Mouse (Mus musculus) C2C12 (cell line): ENCODE measurements around the gene Ufc1. TPM values are rescaled to one million over a fixed set of nuclear protein-coding genes. Genes with fewer than 3 reads are reported as not detected.

Experiments used
- H3K27me3 ChIP-seq: one replicate; pipeline ENCODE4 v1.6.1; 2011; ENCODE audit not compliant: control insufficient read depth, insufficient read depth, insufficient read length
- H3K36me3 ChIP-seq: one replicate; pipeline ENCODE4 v1.6.1; 2011; ENCODE audit not compliant: control insufficient read depth, insufficient read depth
- H3K4me3 ChIP-seq: one replicate; pipeline ENCODE4 v1.5.1; 2011; ENCODE audit warnings: mild to moderate bottlenecking, control low read depth; ENCODE audit not compliant: poor library complexity, insufficient read depth, severe bottlenecking
- H3K79me2 ChIP-seq: one replicate; pipeline ENCODE4 v1.6.1; 2011; ENCODE audit not compliant: control insufficient read depth, insufficient read depth
- H3K79me3 ChIP-seq: one replicate; pipeline ENCODE4 v1.6.1; 2011; ENCODE audit warnings: low read depth, control low read depth
- H3ac ChIP-seq: one replicate; pipeline ENCODE3; 2011; ENCODE audit warnings: low read depth; ENCODE audit not compliant: control insufficient read depth, insufficient read length
- CEBPB ChIP-seq: IDR thresholded peaks from one replicate; pipeline ENCODE4 v1.6.1; 2011; ENCODE audit warnings: low read depth, mild to moderate bottlenecking, control low read depth, moderate library complexity
- CTCF ChIP-seq: IDR thresholded peaks from one replicate; pipeline ENCODE4 v1.5.1; 2011; ENCODE audit not compliant: control insufficient read depth, insufficient read depth, insufficient read length
- FOSL1 ChIP-seq: IDR thresholded peaks from one replicate; pipeline ENCODE4 v1.8.0; 2011; ENCODE audit warnings: mild to moderate bottlenecking, low read length; ENCODE audit not compliant: poor library complexity, insufficient read depth, severe bottlenecking
- MAX ChIP-seq: IDR thresholded peaks from one replicate; pipeline ENCODE4 v1.6.1; 2011; ENCODE audit warnings: mild to moderate bottlenecking, control low read depth
- MYOD1 ChIP-seq: IDR thresholded peaks from one replicate; pipeline ENCODE4 v1.6.1; 2011; ENCODE audit warnings: low read depth; ENCODE audit not compliant: control insufficient read depth, insufficient read length
- MYOG ChIP-seq: IDR thresholded peaks from one replicate; pipeline ENCODE4 v1.6.1; 2011; ENCODE audit not compliant: control insufficient read depth, insufficient read length; ENCODE audit errors: extremely low read depth
- USF1 ChIP-seq: IDR thresholded peaks from one replicate; pipeline ENCODE4 v1.6.1; 2011; ENCODE audit warnings: low read depth, mild to moderate bottlenecking, control low read depth, moderate library complexity
- polyA plus RNA-seq: library from polyadenylated mRNA; unstranded; fragments of >200 nt; fragmentation: generic; extraction: Trizol; gene quantifications from one replicate; pipeline ENCODE4 v1.2.1, GENCODE M21; 2012; ENCODE audit warnings: missing spikeins

The Ufc1 gene
- polyA plus RNA-seq, 1 experiment, result 100 TPM

GRCm38 (mm10) chr1:171284491-171284890 lies 10.3 kb downstream of the Ufc1 start:
- H3K79me3 ChIP-seq, result peaks cover 7% of the 10 kb centered on the region
- TF ChIP-seq MAX, result no peak
- peaks cover 39% of the 10 kb centered on the region for H3K36me3 ChIP-seq
- no peak overlapping the region for H3K4me3 ChIP-seq
- no peaks in the 10 kb centered on the region for H3K27me3 ChIP-seq
- peaks cover 17% of the 10 kb centered on the region for H3K79me2 ChIP-seq
- no peak overlapping the region for H3ac ChIP-seq

DNA sequence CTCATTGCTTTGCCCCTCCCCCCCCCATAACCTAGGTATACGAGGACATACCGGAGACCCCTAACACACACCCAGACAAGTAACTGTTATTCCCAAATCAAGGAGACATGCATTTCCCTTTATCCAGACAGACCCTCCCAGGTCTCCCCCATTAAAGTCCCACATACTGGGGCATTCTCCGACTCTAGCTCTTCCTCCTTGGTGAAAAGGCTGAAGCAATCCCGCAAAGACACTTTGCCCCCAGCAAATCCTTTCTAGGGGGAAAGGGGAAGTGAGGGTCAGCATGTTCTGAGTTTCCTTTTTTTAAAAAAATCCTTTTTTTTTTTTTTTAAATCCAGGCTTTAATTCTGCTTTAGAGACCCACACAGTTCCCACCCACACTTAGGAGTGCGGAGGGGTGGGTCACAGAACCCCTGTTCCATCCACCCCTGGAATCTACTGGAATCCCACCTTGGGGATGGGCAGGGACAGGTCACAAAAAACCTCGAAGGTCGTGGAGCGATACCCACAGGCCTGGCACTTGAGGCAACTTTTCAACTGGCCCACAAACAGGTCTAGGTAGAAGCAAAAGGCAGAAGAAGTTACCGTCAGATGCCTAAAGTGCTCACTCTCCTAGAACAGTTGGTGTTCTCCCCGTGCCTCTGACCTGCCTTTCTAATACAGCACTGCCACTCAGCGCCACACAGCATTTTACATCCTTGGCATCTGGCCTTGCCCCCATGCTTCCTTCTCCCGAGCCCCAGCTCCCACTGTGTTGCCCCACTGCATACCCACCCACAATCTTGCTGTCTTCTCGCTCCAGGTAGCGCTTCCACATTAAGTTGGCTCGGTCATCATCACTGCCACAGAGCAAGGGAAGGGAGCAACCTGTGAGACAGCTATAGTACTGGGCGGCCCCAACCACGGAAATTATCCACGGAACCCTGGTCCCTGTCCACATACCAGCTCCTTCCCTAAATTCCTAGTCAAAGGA lies 11.3 kb downstream of the Ufc1 start:
- Histone ChIP-seq H3K36me3 (peaks cover 30% of the 10 kb centered on the region), H3ac (no peak overlapping the region), H3K79me3 (peaks cover 7% of the 10 kb centered on the region), H3K79me2 (peaks cover 17% of the 10 kb centered on the region), H3K27me3 (no peaks in the 10 kb centered on the region), H3K4me3 (no peak overlapping the region)
- no peak for TF ChIP-seq CTCF
- TF ChIP-seq CEBPB, result no peak
- TF ChIP-seq USF1, result no peak
- no peak for TF ChIP-seq FOSL1
- no peak for TF ChIP-seq MYOD1
- TF ChIP-seq MAX, result no peak
- TF ChIP-seq MYOG, result no peak

- Histone ChIP-seq H3K27me3 (no peaks in the 10 kb centered on the region), H3K36me3 (peaks cover 30% of the 10 kb centered on the region), H3K4me3 (no peak overlapping the region), H3ac (no peak overlapping the region), H3K79me3 (peaks cover 7% of the 10 kb centered on the region), H3K79me2 (peaks cover 14% of the 10 kb centered on the region)
- no peak for TF ChIP-seq MAX
- TF ChIP-seq FOSL1, result no peak
- TF ChIP-seq USF1, result no peak
- TF ChIP-seq CEBPB, result no peak
- TF ChIP-seq MYOG, result no peak
- TF ChIP-seq CTCF, result no peak
- TF ChIP-seq MYOD1, result no peak
Measured at GRCm38 (mm10) chr1:171282086-171282805, 12.6 kb downstream of the Ufc1 start.

- H3K36me3 ChIP-seq, result peaks cover 35% of the 10 kb centered on the region
- H3K79me2 ChIP-seq, result peaks cover 7% of the 10 kb centered on the region
- H3K4me3 ChIP-seq, result peak overlapping the region; percentile 38
- no peak for TF ChIP-seq MAX
- peak; percentile 18 for TF ChIP-seq CTCF
- no peak for TF ChIP-seq MYOG
- TF ChIP-seq CEBPB, result no peak
- TF ChIP-seq USF1, result no peak
- TF ChIP-seq MYOD1, result no peak
- peaks cover 2% of the 10 kb centered on the region for H3K79me3 ChIP-seq
- H3ac ChIP-seq, result peak overlapping the region; percentile 58
- H3K27me3 ChIP-seq, result no peaks in the 10 kb centered on the region
Measured at GRCm38 (mm10) chr1:171281528-171281923, 13.3 kb downstream of the Ufc1 start.

GRCm38 (mm10) chr1:171280916-171281527 lies 13.8 kb downstream of the Ufc1 start, which contains the start of gene Ppox:
Ppox (minus strand) TSS chr1:171281186.
- Histone ChIP-seq H3K79me2 (peaks cover 2% of the 10 kb centered on the region), H3K27me3 (no peaks in the 10 kb centered on the region), H3ac (peak within 1 kb of the TSS; percentile 80), H3K79me3 (peaks cover 2% of the 10 kb centered on the region), H3K36me3 (peaks cover 37% of the 10 kb centered on the region), H3K4me3 (peak within 1 kb of the TSS; percentile 55)
- TF ChIP-seq MAX (no peak), CEBPB (no peak), CTCF (no peak), USF1 (no peak), MYOD1 (no peak), MYOG (no peak), FOSL1 (no peak)
